Mouse (Mus musculus) lung, postnatal 0 days (tissue): Measurements from ENCODE around the gene Nup214.

Experiments used
- CTCF ChIP-seq: IDR thresholded peaks from 2 replicates; pipeline ENCODE4 v1.5.1; 2016; ENCODE audit warnings: antibody characterized with exemption, mild to moderate bottlenecking
- EP300 ChIP-seq: IDR thresholded peaks from 2 replicates; pipeline ENCODE4 v1.6.1; 2016; ENCODE audit warnings: antibody characterized with exemption, mild to moderate bottlenecking, control low read depth

DNA sequence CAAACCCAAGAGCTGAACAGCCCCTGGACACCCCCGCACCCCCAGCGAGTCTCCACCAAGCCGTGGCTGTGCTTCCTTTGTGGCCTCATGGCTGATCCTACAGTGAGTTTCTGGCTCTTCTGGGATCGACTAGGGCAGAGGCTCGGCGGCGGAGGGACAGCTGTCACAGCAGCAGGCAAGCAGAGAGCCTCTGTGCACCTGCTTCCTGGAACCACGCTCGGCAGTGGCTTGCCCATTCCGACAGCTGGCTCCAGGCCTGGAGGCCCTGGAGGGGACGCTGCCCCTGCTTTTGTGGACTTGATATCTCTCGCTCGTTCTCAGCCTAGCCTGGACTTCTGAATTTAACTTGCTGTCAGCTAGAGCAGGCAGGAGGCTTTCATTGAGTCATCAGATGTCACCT is 90.7 kb downstream of the Nup214 start:
- TF ChIP-seq CTCF, result no peak
- no peak for TF ChIP-seq EP300
